Mouse (Mus musculus): Measurements from ENCODE around the gene Ccr1l1. TPM values are rescaled to one million over a fixed set of nuclear protein-coding genes. Genes with fewer than 3 reads are reported as not detected.

Ccr1l1 gene
- polyA plus RNA-seq (2012; rRNA removed) = 0.20 TPM in 1 of 2 replicates, not detected in the other

GRCm38 (mm10) chr9:123978308-123978707 lies at the start of gene Ccr1l1:
Ccr1l1 (minus strand) TSS chr9:123978408.

DNA sequence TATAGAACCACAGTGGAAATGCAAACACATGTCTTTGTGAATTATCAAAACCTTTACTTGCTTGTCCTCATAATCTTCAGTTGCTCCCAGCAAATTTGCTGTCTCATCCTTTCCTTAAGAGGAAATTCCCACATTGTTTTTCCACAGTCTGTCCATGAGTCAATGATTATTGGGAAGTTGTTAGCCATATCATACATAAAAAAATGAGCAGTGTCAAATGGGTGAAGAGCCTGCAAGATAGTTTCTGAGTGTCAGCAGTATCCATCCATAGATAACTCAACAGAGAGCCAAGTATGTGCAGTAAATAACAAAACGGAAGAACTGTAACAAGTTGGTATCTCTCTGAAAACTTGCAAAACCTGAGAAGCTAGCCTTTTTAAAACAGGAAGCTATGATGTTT lies 43.5 kb upstream of the Ccr1l1 start, which contains the start of gene Ccr3:
Ccr3 (plus strand) TSS at position 301 of the 400 bp plus-strand sequence.

GRCm38 (mm10) chr9:123968290-123968912 lies 9.8 kb downstream of the Ccr1l1 start, which contains the start of gene Ccr1:
Ccr1 (minus strand) TSS chr9:123968692.

Other genes with a start within 250 kb of the Ccr1l1 start
- 0.43 and 0.44 TPM in 2 replicates for gene Cxcr6, start 171.9 kb downstream of the Ccr1l1 start, polyA plus RNA-seq (2012; rRNA removed)
- gene Fyco1, start 126.5 kb downstream of the Ccr1l1 start, polyA plus RNA-seq (2012; rRNA removed) = 5.4 and 5.6 TPM in 2 replicates
- gene Xcr1, start 116.4 kb downstream of the Ccr1l1 start, polyA plus RNA-seq (2012; rRNA removed) = 0.48 and 0.59 TPM in 2 replicates
- 0.84 and 1.4 TPM in 2 replicates for gene Ccr1, start 9.7 kb downstream of the Ccr1l1 start, polyA plus RNA-seq (2012; rRNA removed)
- 0.10 and 0.16 TPM in 2 replicates for gene Ccr3, start 43.6 kb upstream of the Ccr1l1 start, polyA plus RNA-seq (2012; rRNA removed)
- 1.5 and 1.6 TPM in 2 replicates for gene Ccr2, start 123.5 kb upstream of the Ccr1l1 start, polyA plus RNA-seq (2012; rRNA removed)
- 0.37 and 0.48 TPM in 2 replicates for gene Ccr5, start 143.1 kb upstream of the Ccr1l1 start, polyA plus RNA-seq (2012; rRNA removed)

All from ovary, adult 2 months (tissue).